Mouse (Mus musculus) G1E (cell line): ENCODE data around the gene Stx17.

Experiments used
- CTCF ChIP-seq: IDR thresholded peaks from 2 replicates; pipeline ENCODE4 v1.5.1; 2012; ENCODE audit warnings: low read depth, low read length, inconsistent platforms, mixed read lengths
- GATA1 ChIP-seq: IDR thresholded peaks from 2 replicates; pipeline ENCODE4 v1.6.1; 2012; ENCODE audit warnings: borderline replicate concordance, low read length, inconsistent platforms, mixed read lengths
- POLR2AphosphoS5 ChIP-seq: IDR thresholded peaks from 2 replicates; pipeline ENCODE4 v1.6.1; 2012; ENCODE audit warnings: low read depth, low read length, inconsistent platforms; ENCODE audit not compliant: insufficient replicate concordance
- TAL1 ChIP-seq: conservative IDR thresholded peaks from 2 replicates; pipeline ENCODE4 v1.6.1; 2012; ENCODE audit warnings: low read depth, low read length, inconsistent platforms, mixed read lengths

DNA sequence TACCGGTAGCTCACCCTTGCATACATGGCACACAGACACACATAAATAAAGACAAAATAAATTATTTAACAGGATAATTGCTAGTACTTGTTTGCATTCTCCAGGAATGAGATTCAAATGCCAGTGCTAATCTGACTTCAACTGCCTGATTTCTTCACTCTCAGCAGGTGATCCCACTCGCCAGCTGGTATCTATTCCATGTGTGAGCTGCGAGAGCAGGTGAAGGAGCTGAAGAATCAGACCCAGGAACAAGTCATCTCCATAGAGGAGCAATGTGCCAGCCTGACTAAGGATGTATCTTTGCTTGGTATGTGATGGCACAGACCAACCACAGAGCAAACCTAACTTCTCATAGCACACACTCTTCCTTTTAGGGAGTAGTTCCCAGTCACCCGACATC is 78.8 kb downstream of the Stx17 start:
- TF ChIP-seq CTCF: no peak
- TF ChIP-seq TAL1: no peak
- TF ChIP-seq GATA1: no peak
- TF ChIP-seq POLR2AphosphoS5: no peak
